Mouse (Mus musculus) CH12.LX (cell line): ENCODE measurements around the gene Ddo. TPM values are rescaled to one million over a fixed set of nuclear protein-coding genes. Genes with fewer than 3 reads are reported as not detected.

Experiments
- DNase-seq: peaks from one replicate; pipeline ENCODE4 v3.0.0-alpha.2; 2013; ENCODE audit errors: extremely low read depth
- H3K27ac ChIP-seq: 2 replicates; pipeline ENCODE4 v1.5.1; 2012; ENCODE audit warnings: low read depth, mild to moderate bottlenecking, control low read depth, moderate library complexity; ENCODE audit not compliant: insufficient read depth
- H3K27me3 ChIP-seq: replicated peaks from 2 replicates; pipeline ENCODE3; 2012; ENCODE audit warnings: inconsistent platforms
- H3K36me3 ChIP-seq, 2 experiments: replicated peaks in 1 of 2; 2 replicates each; pipeline versions ENCODE3 to v1.6.1; 2012; ENCODE audit warnings: inconsistent platforms in 1 of 2, low read length in 1 of 2, mild to moderate bottlenecking in 1 of 2, mixed read lengths in 1 of 2, moderate library complexity in 1 of 2; ENCODE audit not compliant: control insufficient read depth in 1 of 2, insufficient read depth in 1 of 2
- H3K4me1 ChIP-seq, 2 experiments: 2 replicates each; pipeline ENCODE4 v1.6.1; 2012; ENCODE audit warnings: inconsistent platforms in 1 of 2, moderate library complexity in 1 of 2; ENCODE audit not compliant: insufficient read depth in 2 of 2, control insufficient read depth in 1 of 2
- H3K4me2 ChIP-seq: 2 replicates; pipeline ENCODE4 v1.6.1; 2012; ENCODE audit warnings: low read depth, mild to moderate bottlenecking, control low read depth; ENCODE audit not compliant: poor library complexity, insufficient read depth, severe bottlenecking
- H3K4me3 ChIP-seq, 3 experiments: fragments of 150-350 bp in 1 of 3; sonication (generic) in 1 of 3; replicated peaks in 1 of 3; 2 replicates each; pipeline versions ENCODE3 to v1.5.1; 2011 to 2012; ENCODE audit warnings: low read depth in 2 of 3, low read length in 2 of 3, mild to moderate bottlenecking in 2 of 3, moderate library complexity in 2 of 3, control low read depth in 1 of 3, improper control_type of control experiment in 1 of 3, inconsistent platforms in 1 of 3, mixed read lengths in 1 of 3; ENCODE audit not compliant: poor library complexity in 1 of 3
- H3K79me2 ChIP-seq: replicated peaks from 2 replicates; pipeline ENCODE4 v1.6.1; 2012; ENCODE audit warnings: mild to moderate bottlenecking, moderate library complexity; ENCODE audit not compliant: control insufficient read depth, poor library complexity, insufficient read depth, severe bottlenecking; ENCODE audit errors: extremely low read depth
- H3K9ac ChIP-seq: 2 replicates; pipeline ENCODE4 v1.6.1; 2012; ENCODE audit warnings: low read depth, mild to moderate bottlenecking, control low read depth, moderate library complexity; ENCODE audit not compliant: insufficient read depth
- H3K9me3 ChIP-seq: replicated peaks from 2 replicates; pipeline ENCODE3; 2012; ENCODE audit warnings: low read length, inconsistent platforms, mixed read lengths
- BHLHE40 ChIP-seq: IDR thresholded peaks from 2 replicates; pipeline ENCODE4 v1.6.1; 2011; ENCODE audit warnings: mild to moderate bottlenecking, low read depth, low read length, improper control_type of control experiment
- CHD2 ChIP-seq: IDR thresholded peaks from 2 replicates; pipeline ENCODE4 v1.6.1; 2011; ENCODE audit warnings: low read length, improper control_type of control experiment
- CTCF ChIP-seq, 2 experiments: IDR thresholded peaks in 1 of 2; conservative IDR thresholded peaks in 1 of 2; 2 replicates each; pipeline ENCODE4 v1.5.1; 2011 to 2012; ENCODE audit warnings: low read depth in 2 of 2, low read length in 2 of 2, improper control_type of control experiment in 1 of 2, inconsistent platforms in 1 of 2, mild to moderate bottlenecking in 1 of 2, moderate library complexity in 1 of 2
- ELF1 ChIP-seq: IDR thresholded peaks from 2 replicates; pipeline ENCODE4 v1.6.1; 2014; ENCODE audit warnings: low read depth, mild to moderate bottlenecking, inconsistent platforms, low read length, improper control_type of control experiment
- JUN ChIP-seq: IDR thresholded peaks from 2 replicates; pipeline ENCODE4 v1.6.1; 2011; ENCODE audit warnings: low read depth, mild to moderate bottlenecking, low read length, improper control_type of control experiment, moderate library complexity; ENCODE audit not compliant: insufficient read depth
- JUND ChIP-seq: conservative IDR thresholded peaks from 2 replicates; pipeline ENCODE4 v1.6.1; 2011; ENCODE audit warnings: low read depth, low read length, improper control_type of control experiment
- KAT2A ChIP-seq: IDR thresholded peaks from 2 replicates; pipeline ENCODE4 v1.6.1; 2012; ENCODE audit warnings: low read length, improper control_type of control experiment, inconsistent platforms; ENCODE audit not compliant: insufficient replicate concordance
- MAX ChIP-seq: IDR thresholded peaks from 2 replicates; pipeline ENCODE4 v1.6.1; 2011; ENCODE audit warnings: low read length, improper control_type of control experiment
- MYC ChIP-seq: IDR thresholded peaks from 2 replicates; pipeline ENCODE4 v1.6.1; 2011; ENCODE audit warnings: low read depth, mild to moderate bottlenecking, improper control_type of control experiment, low read length
- NRF1 ChIP-seq: IDR thresholded peaks from 2 replicates; pipeline ENCODE4 v1.6.1; 2014; ENCODE audit warnings: low read depth, mild to moderate bottlenecking, inconsistent platforms, low read length, improper control_type of control experiment, moderate library complexity
- PAX5 ChIP-seq: IDR thresholded peaks from 2 replicates; pipeline ENCODE4 v1.6.1; 2012; ENCODE audit warnings: low read length, inconsistent platforms, mixed read lengths
- RAD21 ChIP-seq: IDR thresholded peaks from 2 replicates; pipeline ENCODE4 v1.6.1; 2011; ENCODE audit warnings: low read depth, mild to moderate bottlenecking, low read length, improper control_type of control experiment, moderate library complexity
- SIN3A ChIP-seq: IDR thresholded peaks from 2 replicates; pipeline ENCODE4 v1.6.1; 2012; ENCODE audit warnings: low read length, improper control_type of control experiment, inconsistent platforms
- SMC3 ChIP-seq: IDR thresholded peaks from 2 replicates; pipeline ENCODE4 v1.6.1; 2011; ENCODE audit warnings: low read depth, low read length, improper control_type of control experiment
- TCF12 ChIP-seq: IDR thresholded peaks from 2 replicates; pipeline ENCODE4 v1.6.1; 2014; ENCODE audit warnings: low read depth, mild to moderate bottlenecking, inconsistent platforms, low read length, improper control_type of control experiment
- UBTF ChIP-seq: IDR thresholded peaks from 2 replicates; pipeline ENCODE4 v1.6.1; 2012; ENCODE audit warnings: low read depth, mild to moderate bottlenecking, inconsistent platforms, low read length, improper control_type of control experiment, moderate library complexity
- ZMIZ1 ChIP-seq: IDR thresholded peaks from 2 replicates; pipeline ENCODE4 v1.6.1; 2012; ENCODE audit warnings: low read depth, mild to moderate bottlenecking, inconsistent platforms, low read length, improper control_type of control experiment
- dilution Hi-C: fragments of 300-500 bp; cut with MboI; formaldehyde crosslinking; loops from 2 replicates; pipeline ENCODE4 v1.14.3; 2020; ENCODE audit warnings: low sequenced_read_pairs; ENCODE audit not compliant: extremely low pct_unique_long_range_greater_than_20kb, extremely low pct_ligation_motif_present
- in situ Hi-C: fragments of 300-500 bp; cut with MboI; formaldehyde crosslinking; loops from 3 replicates; pipeline ENCODE4 v1.14.3; 2019; ENCODE audit warnings: low sequenced_read_pairs, low pct_ligation_motif_present, low pct_unique_long_range_greater_than_20kb, mixed read lengths
- polyA plus RNA-seq: library from polyadenylated mRNA; unstranded; fragments of >175 nt; gene quantifications from 2 replicates; pipeline ENCODE4 v1.2.1, GENCODE M21; 2012; ENCODE audit warnings: low read depth; ENCODE audit not compliant: insufficient read length
- total RNA-seq, 2 experiments: library from RNA; depleted of rRNA; stranded (reverse); fragments of 300-350 nt in 1 of 2; fragments of >200 nt in 1 of 2; gene quantifications; 2 replicates each; pipeline ENCODE4 v1.2.3; 2012 to 2014

Ddo gene
- total and polyA plus RNA-seq, 3 experiments = not detected

DNA sequence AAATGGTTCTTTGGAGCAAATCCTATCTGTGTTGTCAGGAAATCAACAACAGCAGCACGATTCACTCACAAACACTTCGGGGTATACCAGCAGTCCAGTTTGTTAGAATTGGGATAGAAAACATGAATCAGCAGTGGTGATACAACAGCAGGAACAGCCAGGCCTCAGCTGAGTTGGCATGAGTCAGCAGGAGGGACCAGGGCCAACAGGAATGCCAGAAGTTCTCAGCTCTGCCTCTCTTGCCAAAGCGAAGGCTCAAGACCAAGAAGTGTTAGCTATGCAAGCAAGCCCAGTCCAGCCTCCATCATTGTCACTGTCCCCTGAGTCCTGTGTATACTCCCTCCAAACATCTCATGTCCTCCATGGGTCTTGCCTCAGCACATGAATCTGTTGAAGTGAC, 32.6 kb upstream of the Ddo start:
- H3K4me1 ChIP-seq = peaks cover 0 to 10% of the 10 kb centered on the region in 2 experiments; a peak in 2 of 4 replicates
- in situ Hi-C loops = no loop called here
- dilution Hi-C loops = no loop called here
- no peaks in the 10 kb centered on the region for H3K36me3 ChIP-seq
- H3K4me2 ChIP-seq = no peak overlapping the region
- no peak overlapping the region for H3K27ac ChIP-seq
- TF ChIP-seq NRF1 (no peak), ZMIZ1 (no peak), KAT2A (no peak), PAX5 (no peak), JUN (no peak), MYC (no peak), TCF12 (no peak), SIN3A (no peak), SMC3 (no peak)
- H3K79me2 ChIP-seq = no peaks in the 10 kb centered on the region
- H3K4me3 ChIP-seq = no peak overlapping the region
- H3K27me3 ChIP-seq = no peaks in the 10 kb centered on the region
- no peaks in the 10 kb centered on the region for H3K9me3 ChIP-seq
- DNase-seq = no peak
- no peak overlapping the region for H3K9ac ChIP-seq

DNA sequence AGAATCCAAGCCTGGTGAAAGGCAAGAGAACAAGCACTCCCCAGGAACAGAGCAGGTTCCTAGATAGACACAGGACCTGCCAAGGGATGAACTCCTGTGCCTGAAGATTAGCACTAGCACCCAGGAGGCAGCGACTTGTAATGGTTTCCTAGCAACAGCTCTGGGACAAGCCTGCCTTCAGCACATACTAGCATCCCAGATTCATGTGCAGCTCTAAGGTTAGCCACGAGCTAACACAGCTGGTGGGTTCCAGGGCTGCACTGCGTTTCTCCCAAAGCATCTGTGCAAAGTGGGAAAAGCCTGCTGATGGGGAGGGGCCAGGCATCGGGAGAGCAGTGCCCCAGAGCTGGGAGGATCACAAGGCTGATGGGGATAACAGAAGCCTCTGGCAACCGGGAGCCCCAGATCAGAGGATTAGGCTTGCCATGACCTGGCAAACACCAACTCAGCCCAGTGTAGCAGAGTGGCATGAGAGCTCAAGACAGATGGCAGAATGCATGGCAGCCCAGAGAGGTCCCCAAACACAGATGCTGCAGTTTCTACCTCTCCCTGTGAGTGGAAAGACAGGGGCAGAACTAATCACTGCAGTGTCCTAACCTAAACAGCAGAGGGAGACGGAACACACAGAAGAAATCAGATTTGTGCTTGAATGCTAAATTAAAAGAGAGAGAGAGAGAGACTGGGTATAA, 25.0 kb upstream of the Ddo start:
- H3K9me3 ChIP-seq = peaks cover 19% of the 10 kb centered on the region
- no peak overlapping the region for H3K27ac ChIP-seq
- H3K4me1 ChIP-seq = no peaks in the 10 kb centered on the region
- dilution Hi-C loops = no loop called here
- no peak for DNase-seq
- H3K79me2 ChIP-seq = no peaks in the 10 kb centered on the region
- no peak overlapping the region for H3K9ac ChIP-seq
- no peak overlapping the region for H3K4me2 ChIP-seq
- H3K4me3 ChIP-seq = no peak overlapping the region
- in situ Hi-C loops = no loop called here
- H3K36me3 ChIP-seq = no peaks in the 10 kb centered on the region
- TF ChIP-seq CTCF (conservative IDR thresholded peaks at IDR 0.05 in 1 of 2, IDR thresholded peaks at IDR 0.05 in 1 of 2; ENCODE audit: low read depth in 2 of 2, low read length in 2 of 2) (peak in 1 of 2 experiments; percentile 39; a peak in 2 of 4 replicates), CHD2 (no peak), RAD21 (peak; percentile 17), JUND (no peak), BHLHE40 (no peak), TCF12 (no peak)
- H3K27me3 ChIP-seq = no peaks in the 10 kb centered on the region

DNA sequence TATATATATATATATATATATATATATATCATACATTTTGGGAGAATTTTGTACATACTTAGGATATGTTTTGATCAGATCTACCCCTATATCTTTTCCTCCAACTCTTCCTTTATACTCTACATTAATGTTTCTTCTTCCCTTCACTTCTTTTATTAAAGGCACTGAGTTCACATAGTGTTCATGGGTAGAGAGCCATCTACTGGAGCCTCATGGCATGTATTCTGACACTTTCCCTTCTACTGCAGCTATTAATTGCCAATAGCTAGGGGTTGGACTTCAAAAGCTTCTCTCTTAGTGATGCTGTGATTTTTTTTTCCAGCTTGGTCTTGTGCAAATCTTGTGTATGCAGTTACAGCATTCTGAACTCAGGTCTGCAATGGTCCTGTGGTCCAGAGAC, 11.8 kb upstream of the Ddo start:
- Histone ChIP-seq H3K4me1 (no peaks in the 10 kb centered on the region), H3K27ac (no peak overlapping the region), H3K4me2 (no peak overlapping the region), H3K36me3 (no peaks in the 10 kb centered on the region), H3K4me3 (no peak overlapping the region), H3K9me3 (no peaks in the 10 kb centered on the region), H3K9ac (no peak overlapping the region), H3K79me2 (no peaks in the 10 kb centered on the region), H3K27me3 (no peaks in the 10 kb centered on the region)
- TF ChIP-seq CTCF (conservative IDR thresholded peaks at IDR 0.05 in 1 of 2, IDR thresholded peaks at IDR 0.05 in 1 of 2; ENCODE audit: low read depth in 2 of 2, low read length in 2 of 2) = peak in 1 of 2 experiments; percentile 53; a peak in 2 of 4 replicates
- no peak for TF ChIP-seq ELF1
- TF ChIP-seq SMC3 = peak; percentile 23; the same call in 1 of the 2 replicates
- no peak for TF ChIP-seq MAX
- peak; percentile 20 for TF ChIP-seq RAD21
- TF ChIP-seq UBTF = no peak
- TF ChIP-seq MYC = no peak
- in situ Hi-C loops = no loop called here
- dilution Hi-C loops = no loop called here
- peak; percentile 10 for DNase-seq
